Mouse (Mus musculus) adrenal gland, adult 8-10 months (tissue): ENCODE measurements around the gene Gemin5. TPM values are rescaled to one million over a fixed set of nuclear protein-coding genes. Genes with fewer than 3 reads are reported as not detected.
"Not testable (repeated sequence)": the region's sequence is repeated elsewhere in the genome, so short reads cannot be mapped to it uniquely, and the experiment has no call there.

ENCODE experiments used
- DNase-seq: peaks from one replicate; pipeline ENCODE4 v3.0.0; 2022
- total RNA-seq, 4 experiments: library from RNA; stranded (reverse); gene quantifications; 2 replicates each; pipeline ENCODE4 v1.2.4; 2022

Gene Gemin5
- total RNA-seq = 10 to 100 TPM; 20.5 to 34.7 (median 26.4) TPM

DNA sequence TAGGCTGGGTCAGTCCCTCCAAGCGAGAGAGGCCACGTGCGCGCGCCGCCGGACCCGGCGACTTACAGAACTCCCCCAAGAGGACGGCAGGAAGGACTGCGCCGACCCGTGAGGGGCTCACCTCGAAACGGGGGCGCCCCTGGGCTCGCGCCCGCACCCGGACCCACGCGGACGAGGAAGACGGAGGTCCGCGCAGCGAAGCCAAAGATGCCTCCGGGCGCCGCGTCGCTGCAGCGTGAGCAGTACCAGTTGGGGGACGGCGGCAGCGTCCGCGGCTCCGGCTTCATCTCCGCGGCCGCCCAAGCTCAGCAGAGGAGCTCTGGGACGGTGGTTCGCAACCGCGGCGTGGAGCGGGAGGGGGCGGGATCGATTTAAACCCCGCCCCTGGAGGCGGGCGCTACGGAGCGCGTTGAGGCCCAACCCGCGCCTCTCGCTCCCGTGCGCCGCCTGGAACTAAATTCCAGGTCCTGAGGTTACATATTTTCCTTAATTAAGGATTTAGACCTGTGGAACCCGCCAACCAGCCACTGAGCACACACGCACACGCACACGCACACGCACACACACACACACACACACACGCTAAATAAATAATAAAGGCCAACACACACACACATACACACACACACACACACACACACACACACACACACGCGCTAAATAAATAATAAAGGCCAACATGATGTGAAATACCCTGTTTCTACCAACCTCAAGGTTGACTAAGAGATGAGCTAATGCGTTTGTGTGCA is at the start of gene Gemin5:
TSS of gene Gemin5 (minus strand) at position 373 of the 749 bp plus-strand sequence.
- DNase-seq = peak; percentile 66

DNA sequence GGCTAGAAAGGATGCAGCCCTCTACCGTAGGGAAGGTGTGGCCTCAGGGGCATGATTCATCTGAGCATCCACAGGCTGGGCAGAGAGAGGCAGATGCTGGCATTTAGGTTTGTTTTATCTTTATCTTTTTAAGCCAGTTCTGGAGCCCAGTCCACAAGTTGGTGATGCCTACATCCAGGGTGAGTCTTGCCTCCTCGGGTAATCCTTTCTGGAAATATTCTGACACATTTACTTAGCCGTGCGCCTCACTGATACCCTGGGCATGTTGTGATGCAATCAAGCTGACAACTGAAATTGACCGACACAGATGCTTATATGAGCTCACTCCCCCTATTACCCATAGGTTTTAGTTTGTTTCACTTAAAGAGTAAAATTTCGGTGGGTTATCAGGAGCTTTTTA is 48.5 kb upstream of the Gemin5 start:
- DNase-seq = no peak

DNA sequence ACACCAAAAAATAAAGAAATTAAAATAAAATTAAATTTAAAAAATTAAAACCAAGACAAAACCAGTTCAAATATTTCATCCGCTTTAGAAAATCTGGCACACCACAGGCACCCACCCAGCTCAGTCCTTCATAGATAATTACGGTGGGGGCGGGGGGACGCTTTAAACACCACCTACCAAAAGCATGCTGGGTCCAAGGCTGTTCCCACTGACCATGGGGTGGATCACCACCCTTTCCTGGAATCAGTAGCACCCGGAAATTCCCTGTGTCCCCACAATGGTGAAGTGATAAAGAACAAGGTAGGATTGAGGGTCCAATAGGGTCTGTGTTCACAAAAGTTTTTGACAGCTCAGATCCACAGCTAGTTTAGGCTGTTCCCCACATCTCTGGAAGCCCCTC is 47.5 kb upstream of the Gemin5 start:
- no peak for DNase-seq

DNA sequence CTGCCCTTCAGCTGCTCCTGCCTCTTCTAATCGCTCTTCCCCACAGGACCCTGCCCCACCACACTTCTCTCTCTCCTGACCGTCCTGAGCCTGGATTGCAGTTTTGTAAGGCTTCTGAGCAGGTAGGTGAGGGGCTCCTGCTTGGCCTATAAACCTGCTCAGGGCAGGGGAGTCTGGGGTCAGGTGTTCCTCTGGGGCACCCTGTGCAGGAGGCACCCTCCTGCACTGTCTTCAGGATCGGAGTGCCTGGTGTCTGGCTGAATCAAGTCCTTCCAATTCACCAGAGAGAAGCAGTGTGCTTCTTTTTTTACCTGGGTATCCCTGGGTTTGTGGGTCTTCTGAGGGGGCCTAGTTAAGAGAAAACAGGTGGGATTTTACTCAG is 46.7 kb upstream of the Gemin5 start:
- DNase-seq = not testable (repeated sequence)

DNA sequence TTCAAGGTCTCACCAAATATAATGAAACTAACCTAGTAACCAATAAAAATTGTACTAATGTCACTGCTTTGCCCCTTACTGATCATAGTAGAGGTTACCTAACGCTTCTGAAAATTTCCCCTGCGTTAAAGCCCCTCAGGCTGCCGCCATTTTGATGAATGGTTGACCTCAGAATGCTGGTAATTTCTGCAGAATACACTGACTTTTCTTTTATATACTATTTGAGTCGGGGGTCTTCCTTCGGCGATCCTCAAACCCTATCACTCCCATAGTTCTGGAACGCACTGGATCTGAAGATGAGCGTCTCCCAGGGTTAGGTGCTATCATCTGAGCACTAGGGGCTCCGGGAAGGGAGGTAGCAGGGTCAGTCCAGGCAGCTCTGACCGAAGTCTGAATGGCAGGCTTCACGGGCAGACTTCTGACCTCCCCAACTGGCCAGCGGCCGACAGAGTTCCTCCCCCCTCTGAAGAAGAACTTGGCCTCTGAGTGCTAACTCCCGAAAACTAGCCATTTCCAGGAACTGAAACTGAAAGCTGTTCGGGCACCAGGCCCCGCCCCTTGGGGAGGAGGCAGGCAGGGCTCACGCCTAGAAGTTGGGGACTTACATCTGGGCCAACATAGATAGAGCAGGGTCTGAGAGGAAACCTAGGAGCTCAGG is 46.2 kb upstream of the Gemin5 start:
- peak; percentile 88 for DNase-seq

DNA sequence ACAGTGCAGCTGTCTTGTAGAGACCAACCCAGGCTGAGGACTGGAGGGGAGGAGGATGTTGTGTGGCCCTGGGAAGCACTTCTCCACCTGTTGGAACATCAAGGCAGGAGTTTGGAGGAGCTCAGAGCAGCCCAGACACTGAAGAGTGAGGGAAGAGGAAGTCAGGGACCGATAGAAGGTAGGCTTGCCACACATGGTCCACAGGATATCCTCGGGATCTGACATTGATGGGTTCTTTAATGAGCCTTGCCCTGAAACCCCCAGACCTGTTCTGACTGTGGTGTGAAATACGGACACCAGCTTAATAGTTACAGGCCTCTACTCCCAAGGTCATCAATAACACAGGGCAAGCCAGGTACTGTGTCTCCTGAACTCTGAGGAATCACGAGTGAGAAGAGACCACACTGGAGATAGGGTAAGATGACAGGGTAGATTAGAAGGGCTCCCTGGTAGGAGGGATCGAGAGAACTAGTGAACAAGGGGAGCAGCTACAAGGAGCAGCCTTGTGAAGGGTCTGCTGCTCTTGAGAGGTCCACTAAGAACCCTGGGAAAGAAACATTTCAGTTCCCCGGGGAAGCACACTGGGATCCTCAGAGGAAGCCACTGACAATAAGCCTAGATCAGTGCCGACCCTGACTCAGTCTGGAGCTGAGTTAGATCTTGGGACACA is 45.5 kb upstream of the Gemin5 start:
- no peak for DNase-seq

DNA sequence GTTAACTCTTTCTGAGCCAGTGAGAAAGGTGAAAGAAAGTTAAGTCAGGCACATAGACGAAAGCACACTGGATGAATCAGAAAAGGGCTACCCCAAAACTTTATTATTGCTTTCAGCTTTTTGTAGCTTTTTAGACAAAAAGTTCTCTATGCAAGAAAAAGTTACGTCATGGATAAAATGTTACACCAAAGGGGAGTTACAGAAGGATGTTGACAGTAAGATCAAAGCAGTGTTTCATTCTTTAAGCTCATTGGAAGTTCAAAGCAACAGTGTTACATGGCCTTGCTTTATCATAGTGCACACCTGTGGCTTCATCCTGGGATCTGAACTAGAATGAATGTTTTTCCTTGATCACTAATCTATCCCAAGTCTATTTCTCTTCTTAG is 43.3 kb upstream of the Gemin5 start:
- no peak for DNase-seq

DNA sequence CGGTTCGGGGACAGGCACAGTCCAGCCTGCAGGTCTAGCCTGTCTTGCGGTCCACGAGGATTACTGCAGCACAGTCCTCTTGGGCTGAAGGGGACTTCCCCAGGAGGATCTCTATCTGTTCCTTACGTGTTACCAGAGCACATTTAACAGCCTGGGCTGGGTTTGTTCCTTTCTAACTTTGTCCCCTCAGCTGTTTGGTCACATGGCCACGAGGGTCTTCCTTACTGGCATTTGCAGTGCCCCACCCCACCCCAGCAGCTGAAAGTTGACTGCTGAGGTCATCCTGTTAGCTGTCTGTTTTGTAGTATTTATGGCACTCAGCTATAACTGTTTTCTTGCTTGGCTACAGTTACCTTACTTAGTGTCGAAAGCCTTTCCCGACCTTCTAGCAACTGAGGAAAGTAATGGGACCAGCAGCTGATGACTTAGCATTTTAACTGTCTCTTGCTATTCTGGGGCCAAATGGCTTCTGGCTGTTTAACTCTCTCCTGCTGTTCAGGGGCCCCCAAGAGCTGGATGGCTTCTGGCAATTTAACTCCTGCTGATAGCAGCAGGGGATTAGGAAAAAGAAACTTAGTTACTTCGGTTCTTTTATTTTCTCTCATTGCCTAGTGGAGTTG is 42.8 kb upstream of the Gemin5 start:
- no peak for DNase-seq

DNA sequence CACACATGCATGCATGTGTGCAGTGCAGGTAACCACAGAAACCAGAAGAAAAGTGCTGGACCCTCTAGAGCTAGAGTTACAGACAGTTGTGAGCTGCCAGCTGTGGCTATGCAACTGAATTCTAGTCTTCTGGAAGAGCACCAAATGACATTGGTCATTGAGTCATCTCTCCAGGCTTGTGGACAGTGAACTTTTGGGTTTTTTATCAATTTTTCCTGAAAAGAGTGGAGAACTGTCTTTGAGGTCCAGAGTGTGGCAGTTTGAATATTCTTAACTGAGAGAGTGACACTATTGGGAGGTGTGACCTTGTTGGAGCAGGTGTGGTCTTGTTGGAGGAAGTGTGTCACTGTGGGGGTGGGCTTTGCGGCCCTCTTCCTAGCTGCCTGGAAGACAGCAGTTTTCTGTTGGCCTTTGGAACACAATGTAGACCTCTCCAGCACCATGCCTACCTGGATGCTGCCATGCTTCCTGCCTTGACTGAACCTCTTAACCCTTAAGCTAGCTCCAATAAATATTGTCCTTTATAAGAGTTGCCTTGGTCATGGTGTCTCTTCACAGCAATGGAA is 42.1 kb upstream of the Gemin5 start:
- DNase-seq = no peak

DNA sequence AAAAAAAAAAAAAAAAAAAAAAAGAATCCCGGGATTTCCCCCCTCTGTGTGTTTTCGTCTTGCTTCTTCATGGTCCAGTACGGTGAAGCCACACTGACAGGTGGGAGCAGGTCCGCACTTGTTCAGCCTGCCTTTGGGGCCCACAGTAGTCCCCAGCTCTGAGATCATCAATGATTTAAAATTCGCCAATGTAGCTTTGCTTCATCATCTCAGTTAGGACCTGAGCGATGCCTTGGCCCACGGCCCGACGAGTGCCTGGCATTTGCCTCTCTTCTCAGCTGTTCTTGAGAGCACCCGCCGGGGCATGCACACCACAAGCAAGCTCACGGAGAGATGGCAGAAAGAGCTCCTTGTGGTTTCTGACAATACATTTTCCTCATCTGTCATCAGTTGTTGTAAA is 32.7 kb upstream of the Gemin5 start:
- no peak for DNase-seq

DNA sequence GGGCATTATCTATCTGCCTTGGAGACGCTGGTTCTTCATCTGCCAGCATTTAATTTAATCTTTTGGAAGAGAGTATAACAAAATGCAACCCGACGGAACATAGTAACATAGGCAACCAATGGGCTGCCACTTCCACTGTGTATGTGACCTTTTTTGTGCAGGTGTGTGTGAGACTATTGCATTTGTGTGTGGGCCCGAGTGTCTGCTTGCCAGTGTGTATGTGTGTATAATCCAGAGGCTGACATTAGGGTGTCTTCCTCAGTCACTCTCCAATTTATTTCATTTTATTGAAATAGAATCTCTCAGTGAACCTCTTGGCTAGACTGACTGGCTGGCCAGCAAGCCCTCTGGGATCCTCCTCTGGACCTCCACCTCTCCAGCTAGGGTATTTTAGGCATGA is 31.9 kb upstream of the Gemin5 start:
- no peak for DNase-seq

DNA sequence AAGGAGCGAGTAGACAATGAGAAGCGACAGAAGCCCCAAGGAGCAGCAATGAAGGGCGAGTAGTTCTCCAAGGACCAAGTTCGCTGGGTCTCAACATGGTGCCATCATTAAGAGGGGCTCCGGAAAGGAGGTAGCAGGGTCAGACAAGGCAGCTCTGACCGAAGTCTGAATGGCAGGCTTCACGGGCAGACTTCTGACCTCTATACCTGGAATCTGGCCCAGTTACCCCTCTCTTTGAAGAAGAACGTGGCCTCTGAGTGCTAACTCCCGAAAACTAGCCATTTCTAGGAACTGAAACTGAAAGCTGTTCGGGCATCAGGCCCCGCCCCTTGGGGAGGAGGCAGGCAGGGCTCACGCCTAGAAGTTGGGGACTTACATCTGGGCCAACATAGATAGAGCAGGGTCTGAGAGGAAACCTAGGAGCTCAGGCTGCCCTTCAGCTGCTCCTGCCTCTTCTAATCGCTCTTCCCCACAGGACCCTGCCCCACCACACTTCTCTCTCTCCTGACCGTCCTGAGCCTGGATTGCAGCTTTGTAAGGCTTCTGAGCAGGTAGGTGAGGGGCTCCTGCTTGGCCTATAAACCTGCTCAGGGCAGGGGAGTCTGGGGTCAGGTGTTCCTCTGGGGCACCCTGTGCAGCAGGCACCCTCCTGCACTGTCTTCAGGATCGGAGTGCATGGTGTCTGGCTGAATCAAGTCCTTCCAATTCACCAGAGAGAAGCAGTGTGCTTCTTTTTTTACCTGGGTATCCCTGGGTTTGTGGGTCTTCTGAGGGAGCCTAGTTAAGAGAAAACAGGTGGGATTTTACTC is 31.1 kb upstream of the Gemin5 start, which contains the start of the genes Igtp and Irgm2:
TSS of gene Igtp (plus strand) at position 328 of the 809 bp plus-strand sequence.
TSS of gene Irgm2 (plus strand) at position 390 of the 809 bp plus-strand sequence.
- peak; percentile 82 for DNase-seq

DNA sequence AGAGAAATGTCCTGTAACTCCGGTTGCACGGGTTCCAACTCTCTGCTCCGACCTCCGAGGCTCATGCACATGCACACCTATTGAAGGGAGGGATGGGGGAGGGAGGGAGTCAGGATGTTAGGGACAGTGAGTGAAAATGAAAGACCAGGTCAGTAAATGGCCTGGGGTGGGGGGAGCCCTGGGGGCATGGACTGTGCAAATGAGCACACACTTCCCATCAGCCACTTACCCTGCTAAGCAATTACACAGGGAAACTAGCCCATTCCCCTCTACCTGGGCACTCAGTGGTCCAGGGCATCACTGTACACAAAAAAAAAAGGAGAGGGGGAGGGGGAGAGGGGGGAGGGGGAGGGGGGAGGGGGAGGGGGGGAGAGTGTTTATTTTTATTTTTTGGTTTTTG is 30.3 kb upstream of the Gemin5 start:
- no peak for DNase-seq

DNA sequence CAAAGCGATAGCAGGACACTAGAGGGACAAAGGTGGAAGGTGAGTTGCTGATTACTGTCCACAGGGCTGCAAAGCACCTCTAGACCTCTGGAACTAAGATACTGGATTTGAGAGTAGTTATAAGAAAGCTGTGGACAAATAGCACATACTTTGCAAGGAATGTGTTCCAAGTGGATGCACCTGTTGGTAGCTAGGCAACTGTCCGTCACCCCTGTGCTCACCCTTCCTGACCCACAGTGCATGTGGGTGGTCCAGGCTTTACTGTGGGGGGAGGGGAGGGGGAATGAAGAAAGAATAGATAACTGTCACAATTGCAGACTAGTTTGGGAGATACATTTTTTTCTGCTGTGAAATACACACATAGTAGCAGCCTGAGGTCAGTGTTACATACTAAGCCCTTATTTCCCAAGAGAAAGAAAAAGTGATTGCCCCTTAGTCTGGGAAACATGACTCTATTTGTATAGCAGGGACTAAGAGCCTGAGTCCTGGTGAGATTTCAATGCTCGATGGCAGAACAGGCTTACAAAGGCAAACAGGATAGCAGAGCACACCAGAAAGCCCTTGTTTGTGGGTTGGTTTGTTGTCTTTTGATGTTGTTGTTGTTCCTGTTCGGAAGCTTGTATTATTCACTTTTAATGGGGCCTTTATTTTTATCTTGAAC is 25.7 kb upstream of the Gemin5 start:
- no peak for DNase-seq

DNA sequence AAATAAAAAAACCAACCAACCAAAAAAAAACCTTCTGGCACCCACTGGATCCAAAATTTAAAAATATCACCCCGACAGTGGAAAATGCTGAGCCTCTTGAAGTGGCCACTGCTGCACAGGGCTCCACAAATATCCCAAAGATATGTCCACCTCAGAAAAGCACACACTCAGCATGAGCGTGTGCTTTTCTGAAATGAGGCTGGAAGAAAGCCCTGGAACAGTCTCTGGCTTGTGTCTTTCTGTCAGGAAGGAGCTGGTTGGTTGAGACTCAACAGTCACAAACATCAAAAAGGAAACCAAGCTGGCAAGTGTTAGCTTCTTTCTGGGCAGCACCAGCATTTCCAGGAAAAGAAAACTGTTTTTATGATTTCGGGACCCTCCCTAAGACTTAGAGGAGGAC is 25.0 kb upstream of the Gemin5 start:
- DNase-seq = no peak

DNA sequence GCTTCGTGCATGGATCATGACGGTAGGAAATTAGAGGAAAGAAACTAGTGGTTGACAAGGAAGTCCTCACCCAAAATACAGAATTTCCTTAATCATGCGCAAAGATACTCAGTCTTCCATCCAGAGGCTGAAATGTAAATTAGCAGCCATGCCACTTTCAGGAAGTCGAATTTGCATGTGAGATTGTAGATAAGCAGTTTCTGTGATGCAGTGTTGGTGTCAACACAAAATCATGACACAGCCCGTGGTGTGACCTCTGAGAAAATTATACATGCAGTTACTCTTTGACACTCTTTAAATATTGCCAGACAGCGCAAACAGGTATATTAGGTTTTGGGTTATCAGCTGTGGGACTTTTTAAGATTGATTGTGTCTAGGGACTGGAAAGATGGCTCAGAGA is 21.3 kb upstream of the Gemin5 start:
- no peak for DNase-seq

DNA sequence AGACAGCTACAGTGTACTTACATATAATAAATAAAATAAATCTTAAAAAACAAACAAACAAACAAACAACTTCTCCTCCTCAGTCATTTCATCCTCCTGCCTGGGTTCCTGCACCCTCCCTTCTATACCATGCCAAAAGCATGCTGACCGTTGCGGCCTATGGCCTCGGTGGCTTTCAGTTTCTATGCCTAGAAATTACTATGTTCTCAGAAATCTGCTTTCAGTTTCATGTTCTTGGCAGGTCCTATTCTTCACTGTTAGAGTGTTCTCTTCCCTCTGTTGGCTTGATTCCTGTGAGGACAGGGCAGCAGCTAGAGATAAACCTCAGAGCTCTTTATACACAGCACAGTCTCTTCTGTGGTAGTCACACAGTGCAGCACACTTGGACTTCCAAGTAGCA is 15.2 kb upstream of the Gemin5 start:
- no peak for DNase-seq

DNA sequence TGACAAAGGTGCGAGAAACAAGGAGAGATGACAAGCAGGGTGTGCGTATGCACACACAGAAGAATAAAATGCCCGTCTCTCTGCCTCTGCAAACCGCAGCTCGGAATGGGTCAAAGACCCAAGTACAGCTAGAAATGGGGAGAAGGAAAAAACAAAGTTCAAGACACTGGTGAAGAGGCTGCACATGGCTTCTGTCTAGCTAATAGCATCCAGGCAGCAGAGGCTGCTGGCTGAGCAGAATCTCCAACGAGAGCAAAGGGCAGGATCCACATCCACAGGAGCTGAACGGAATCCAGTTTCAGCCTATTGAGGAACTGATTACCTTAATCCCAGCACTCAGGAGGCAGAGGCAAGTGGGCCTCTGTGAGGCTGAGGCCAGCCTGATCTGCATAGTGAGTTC is 12.4 kb upstream of the Gemin5 start:
- DNase-seq = no peak

DNA sequence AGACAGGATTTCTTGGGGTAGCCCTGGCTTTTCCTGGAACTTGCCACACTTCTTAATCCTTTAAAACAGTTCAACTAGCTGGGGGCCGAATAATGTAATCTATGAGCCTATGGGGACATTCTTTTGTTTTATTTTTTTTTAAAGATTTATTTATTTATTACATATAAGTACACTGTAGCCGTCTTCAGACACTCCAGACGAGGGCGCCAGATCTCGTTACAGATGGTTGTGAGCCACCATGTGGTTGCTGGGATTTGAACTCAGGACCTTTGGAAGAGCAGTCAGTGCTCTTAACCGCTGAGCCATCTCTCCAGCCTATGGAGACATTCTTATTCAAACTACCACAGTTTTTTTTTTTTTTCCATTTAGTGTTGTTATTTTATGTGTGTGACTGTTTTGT is 11.6 kb upstream of the Gemin5 start:
- not testable (repeated sequence) for DNase-seq

DNA sequence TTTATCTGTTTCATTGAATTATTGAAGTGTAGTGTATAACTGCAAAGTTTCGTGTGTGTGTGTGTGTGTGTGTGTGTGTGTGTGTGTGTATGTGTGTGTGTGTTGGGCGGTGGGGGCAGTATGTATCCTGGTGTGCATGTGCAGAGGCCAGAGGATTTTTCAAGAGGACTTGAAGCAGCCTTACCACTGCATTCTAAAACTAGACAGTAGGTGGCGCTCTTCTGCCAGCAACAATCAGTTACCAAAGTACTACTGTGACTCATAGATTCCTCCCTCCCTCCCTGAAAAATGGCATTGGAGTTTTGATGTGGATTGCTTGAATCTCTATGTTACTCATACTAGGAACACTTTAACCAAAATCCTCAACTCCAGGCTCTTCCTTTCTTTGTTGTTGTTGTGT is 11.2 kb upstream of the Gemin5 start:
- peak; percentile 66 for DNase-seq

DNA sequence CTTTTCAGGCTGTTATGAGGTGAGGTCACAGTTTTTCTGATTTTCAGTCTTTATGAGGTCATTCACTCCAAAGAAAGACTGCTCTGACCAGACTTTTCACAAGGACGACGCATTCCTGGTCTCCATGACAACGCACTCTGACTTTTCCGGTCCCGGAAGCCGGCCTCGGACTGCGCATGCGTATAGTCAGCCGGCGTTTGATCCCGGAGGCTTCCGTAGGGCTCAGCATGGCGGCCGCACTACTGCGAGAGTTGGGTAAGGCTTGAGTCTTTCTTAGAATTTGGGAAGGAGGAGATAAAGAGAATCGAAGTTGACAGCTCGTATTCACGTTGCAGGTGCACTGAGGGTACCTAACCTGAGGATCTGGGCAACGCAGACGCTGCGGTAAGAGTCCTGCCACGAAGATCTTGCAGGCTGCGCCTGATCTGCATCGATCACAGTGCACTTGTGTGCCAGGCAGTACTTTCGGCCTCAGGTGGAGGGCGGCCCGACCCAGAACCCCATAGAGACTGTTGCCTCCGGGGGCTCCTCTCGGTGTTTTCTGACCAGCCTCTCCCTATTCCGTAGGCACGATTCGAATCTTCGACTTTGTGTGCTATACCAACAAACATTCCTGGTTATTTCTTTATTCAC is 3.2 kb upstream of the Gemin5 start, which contains the start of gene Mrpl22:
TSS of gene Mrpl22 (plus strand) at position 203 of the 633 bp plus-strand sequence.
- DNase-seq = peak; percentile 95
